Mouse (Mus musculus) heart, postnatal 36 days (tissue): ENCODE results near the gene Mgat3. TPM values are rescaled to one million over a fixed set of nuclear protein-coding genes. Genes with fewer than 3 reads are reported as not detected.

Experiments
- DNase-seq, 2 experiments: peaks; one replicate each; pipeline ENCODE4 v3.0.0; 2021 to 2022
- intact Hi-C: fragments of 180-260 bp; cut with DNase I; formaldehyde crosslinking; loops from one replicate; pipeline ENCODE4 v1.15.1; 2025
- total RNA-seq, 2 experiments: library from RNA; stranded (reverse); gene quantifications; 2 replicates each; pipeline ENCODE4 v1.2.3; 2021

Gene Mgat3
- total RNA-seq, 2 experiments from 2014 or later, result 1.3 to 1.7 TPM

DNA sequence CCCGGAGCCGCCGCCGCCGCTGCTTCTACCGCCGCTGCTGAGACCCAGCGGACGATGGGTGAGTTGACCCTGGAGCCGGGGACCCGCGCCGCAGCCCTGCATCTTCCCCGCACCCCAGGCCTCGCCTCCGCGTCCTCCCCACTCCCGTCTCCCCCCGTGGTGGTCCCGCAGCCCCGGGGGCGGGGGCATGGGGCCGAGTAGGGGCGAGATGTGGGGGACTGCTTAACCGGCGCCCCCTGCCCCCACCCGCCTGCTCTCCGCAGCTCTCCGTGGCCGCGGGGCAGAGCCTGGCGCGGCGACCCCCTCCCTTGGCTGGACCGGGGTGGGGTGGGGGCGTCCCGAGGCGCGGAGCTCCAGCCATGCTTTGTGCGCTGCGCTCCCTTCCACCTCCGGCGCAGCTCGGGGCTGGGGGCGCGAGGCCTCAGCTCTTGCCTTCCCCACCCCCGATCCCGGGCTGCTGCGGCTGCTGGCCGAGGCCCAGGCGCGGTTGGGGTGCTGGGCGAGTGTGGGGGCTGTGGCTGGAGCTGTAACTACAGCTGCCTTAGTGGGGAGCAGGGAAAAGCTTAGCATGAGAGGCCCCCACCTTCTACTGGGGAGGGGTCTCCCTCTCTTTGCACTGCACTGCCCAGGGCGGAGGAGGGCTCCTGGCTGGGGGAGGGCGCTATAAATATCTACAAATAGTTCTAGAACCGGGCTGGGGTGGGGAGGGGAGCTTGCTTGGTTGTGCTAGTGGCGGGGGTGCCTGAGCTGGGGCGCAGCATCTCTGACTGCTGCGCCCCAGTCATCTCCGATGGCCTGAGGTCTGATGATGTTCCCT, 468 bp downstream of the Mgat3 start:
- intact Hi-C loops, result no loop called here
- DNase-seq, result no peak

- DNase-seq, result no peak
- intact Hi-C loops, result no loop called here
Observed at GRCm38 (mm10) chr15:80174598-80174875, 1.0 kb downstream of the Mgat3 start.

DNA sequence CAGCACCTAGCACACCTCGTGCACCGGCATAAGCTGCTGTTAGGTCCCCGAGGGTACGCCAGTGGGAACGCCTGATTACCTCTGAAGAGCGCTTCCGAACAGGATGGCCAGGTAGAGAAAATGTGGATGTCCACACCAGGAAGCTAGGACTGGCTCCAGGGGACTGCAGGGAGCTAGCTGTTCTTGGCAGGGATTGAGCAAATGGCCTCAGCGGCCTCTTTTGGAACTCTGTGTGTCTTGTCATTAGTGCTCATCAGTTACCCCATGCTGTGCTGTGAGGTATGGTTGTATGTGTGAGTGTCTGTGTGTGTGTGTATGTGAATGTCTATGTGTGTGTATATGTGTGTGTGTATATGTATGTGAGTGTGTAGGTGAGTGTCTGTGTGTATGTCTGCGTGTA, 1.8 kb downstream of the Mgat3 start:
- no peak for DNase-seq
- intact Hi-C loops, result no loop called here

DNA sequence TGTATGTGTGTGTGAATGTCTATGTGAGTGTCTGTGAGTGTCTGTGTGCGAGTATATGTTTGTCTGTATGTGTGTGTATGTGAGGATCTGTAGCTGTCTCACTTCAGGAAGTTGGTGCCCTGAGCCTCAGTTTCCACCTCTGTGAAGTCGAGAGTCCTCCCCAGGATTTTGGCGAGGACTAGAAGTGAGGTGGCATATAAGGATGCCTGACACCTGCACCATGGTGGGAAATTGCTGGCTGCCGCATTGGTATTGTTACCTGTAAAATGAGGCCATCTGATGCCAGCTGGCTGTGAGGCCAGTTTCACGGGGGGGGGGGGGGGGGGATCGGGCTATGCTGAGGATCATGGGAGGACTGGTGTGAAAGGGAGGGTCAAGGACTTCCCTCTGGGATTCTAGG, 2.2 kb downstream of the Mgat3 start:
- intact Hi-C loops, result no loop called here
- no peak for DNase-seq

GRCm38 (mm10) chr15:80181561-80181960, 8.0 kb downstream of the Mgat3 start:
- DNase-seq, result no peak
- intact Hi-C loops, result no loop called here

- intact Hi-C loops, result no loop called here
- no peak for DNase-seq
Observed at GRCm38 (mm10) chr15:80182072-80182700, 8.7 kb downstream of the Mgat3 start.

DNA sequence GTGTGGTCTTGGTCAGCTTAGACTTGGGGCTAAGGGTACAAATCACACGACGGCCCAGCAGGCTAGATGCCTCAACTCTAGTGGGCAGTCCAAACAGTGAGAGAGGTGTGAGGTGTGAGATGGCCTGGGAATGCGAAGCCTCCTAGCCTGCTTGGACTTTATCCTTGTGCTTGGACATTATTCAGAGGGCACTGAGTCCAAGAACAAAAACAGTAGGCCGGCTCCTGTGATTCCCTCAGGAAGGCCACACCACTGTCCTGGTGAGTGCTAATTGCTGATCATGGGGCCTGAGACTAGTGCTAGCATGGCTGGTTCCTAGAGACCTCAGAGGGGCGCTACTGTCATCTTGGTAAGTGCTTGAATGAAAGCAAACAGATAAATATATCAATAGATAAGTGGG, 15.4 kb downstream of the Mgat3 start:
- no peak for DNase-seq

DNA sequence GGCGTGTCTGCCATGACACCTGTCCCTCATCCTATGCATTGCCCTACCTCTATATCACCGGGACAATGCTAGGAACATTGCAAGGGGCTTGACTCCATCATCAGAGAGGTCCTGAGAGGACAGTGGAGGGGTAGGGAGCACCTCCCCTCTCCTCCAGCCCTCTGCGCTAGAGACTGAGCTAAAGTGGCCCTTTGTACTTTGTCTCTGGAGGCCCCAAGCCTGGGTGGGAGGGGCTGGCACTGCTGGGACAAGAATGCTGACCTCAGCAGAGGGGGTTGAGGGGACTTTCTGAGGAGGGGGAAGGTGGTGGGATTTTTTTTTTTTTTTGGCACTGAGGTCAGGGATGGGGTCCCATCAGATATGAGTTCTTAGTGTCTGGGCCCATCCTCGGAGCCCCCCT, 16.6 kb downstream of the Mgat3 start:
- intact Hi-C loops, result no loop called here
- DNase-seq, result no peak

More for the DNA sequence above, 15.4 kb downstream of the Mgat3 start:
- intact Hi-C loops, result no loop called here

GRCm38 (mm10) chr15:80191585-80192245, 18.2 kb downstream of the Mgat3 start:
- intact Hi-C loops, result loop anchor here (1.0 kb wide), 1 partner anchor 40 kb away; no protein-coding TSS in a partner anchor
- DNase-seq, result no peak

- DNase-seq, result no peak
- intact Hi-C loops, result no loop called here
Observed at GRCm38 (mm10) chr15:80192246-80192585, 18.7 kb downstream of the Mgat3 start.

- intact Hi-C loops, result no loop called here
- no peak for DNase-seq
Observed at GRCm38 (mm10) chr15:80192847-80193246, 19.3 kb downstream of the Mgat3 start.

DNA sequence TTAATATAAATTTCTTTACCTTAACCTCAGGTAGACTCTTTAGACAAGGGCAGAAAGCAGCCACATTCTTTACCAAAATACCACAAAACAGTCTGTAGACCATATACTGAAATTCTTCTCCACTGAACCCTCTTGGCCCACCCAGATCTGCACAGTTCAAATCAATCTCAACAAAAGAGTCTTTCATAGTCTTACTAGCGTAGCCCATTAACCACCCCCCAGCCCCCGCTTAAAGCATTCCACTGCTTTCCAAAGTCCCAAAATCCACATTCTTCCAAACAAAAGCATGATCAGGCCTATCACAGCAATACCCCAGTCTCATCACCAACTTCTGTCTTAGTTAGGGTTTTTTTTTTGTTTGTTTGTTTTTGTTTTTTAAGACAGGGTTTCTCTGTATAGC, 26.0 kb downstream of the Mgat3 start:
- no peak for DNase-seq
- intact Hi-C loops, result no loop called here

GRCm38 (mm10) chr15:80202111-80202775, 28.7 kb downstream of the Mgat3 start:
- intact Hi-C loops, result no loop called here
- no peak for DNase-seq

DNA sequence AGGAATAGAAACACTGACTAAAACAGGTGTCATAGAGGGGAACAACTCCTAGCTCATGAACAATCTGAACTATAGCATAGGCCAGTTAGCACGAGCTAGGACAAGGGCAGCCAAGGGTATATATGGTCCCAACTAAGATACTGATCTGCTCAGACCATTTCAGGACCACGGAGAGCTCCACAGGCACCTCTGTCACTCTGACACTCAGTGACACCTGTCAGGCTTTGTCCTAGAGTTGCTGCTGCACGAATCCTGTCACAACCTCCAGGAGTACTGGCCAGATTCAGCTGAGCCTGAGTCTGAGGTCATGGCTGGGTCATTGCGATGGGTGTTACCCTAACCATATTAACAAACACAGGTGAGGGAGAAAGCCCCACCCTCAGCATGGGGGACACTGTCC, 29.9 kb downstream of the Mgat3 start:
- intact Hi-C loops, result no loop called here
- no peak for DNase-seq

GRCm38 (mm10) chr15:80206057-80206565, 32.6 kb downstream of the Mgat3 start:
- no peak for DNase-seq
- intact Hi-C loops, result no loop called here

DNA sequence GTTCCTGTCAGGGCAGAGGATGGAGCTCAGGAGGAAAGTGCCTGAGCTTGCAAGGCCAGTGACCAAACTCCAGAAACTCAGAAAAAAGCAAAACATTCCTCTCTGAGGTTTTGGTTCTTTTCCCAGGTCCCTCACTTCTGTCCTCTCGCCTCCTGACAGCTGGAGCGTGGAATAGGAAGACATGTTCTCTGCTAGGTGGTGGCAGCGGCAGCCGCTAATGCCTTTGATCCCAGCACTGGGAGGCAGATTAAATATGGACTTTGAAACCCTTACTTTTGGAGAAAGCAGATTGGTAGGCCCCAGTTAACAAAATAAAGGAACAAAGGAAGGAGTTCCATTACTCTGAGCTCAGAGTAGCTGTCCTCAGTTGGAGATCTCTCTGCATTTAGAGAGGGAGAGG, 34.9 kb downstream of the Mgat3 start:
- DNase-seq, result no peak
- intact Hi-C loops, result no loop called here

GRCm38 (mm10) chr15:80213688-80214087, 40.2 kb downstream of the Mgat3 start:
- intact Hi-C loops, result no loop called here
- no peak for DNase-seq

- intact Hi-C loops, result loop anchor here (5.0 kb wide), 1 partner anchor 486 kb away; no protein-coding TSS in a partner anchor
- peak; percentile 15 to 31 for DNase-seq
Observed at GRCm38 (mm10) chr15:80215716-80216479, 42.4 kb downstream of the Mgat3 start.

DNA sequence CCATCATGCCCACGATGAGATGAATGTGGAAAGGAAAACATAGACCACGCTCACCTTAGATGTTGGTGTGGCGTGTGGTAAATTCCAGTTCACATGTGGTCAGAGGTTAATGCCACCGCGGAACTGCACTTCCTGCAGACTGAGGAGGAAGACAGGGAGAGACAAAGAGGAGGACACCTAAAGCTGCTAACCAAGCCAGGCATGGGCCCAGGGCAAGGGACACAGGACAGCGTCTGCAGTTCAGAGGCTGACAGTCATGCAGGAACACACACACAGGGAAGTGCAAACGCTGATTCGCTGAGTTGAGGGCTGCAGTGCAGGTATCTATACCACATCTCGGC, 42.9 kb downstream of the Mgat3 start:
- no peak for DNase-seq
- intact Hi-C loops, result loop anchor here (5.0 kb wide), 1 partner anchor 486 kb away; no protein-coding TSS in a partner anchor

- no peak for DNase-seq
- intact Hi-C loops, result loop anchor here (5.0 kb wide), 1 partner anchor 485 kb away; no protein-coding TSS in a partner anchor
Observed at GRCm38 (mm10) chr15:80217476-80217875, 44.0 kb downstream of the Mgat3 start.
